Mouse (Mus musculus) lung, embryonic 15.5 days (tissue): ENCODE results near the gene Ppp1r13b. TPM values are rescaled to one million over a fixed set of nuclear protein-coding genes. Genes with fewer than 3 reads are reported as not detected.

ENCODE experiments used
- ATAC-seq: fragments of 200-750 bp; cut with Nextera tagmentation; 2 replicates; pipeline ENCODE4 v1.8.0; 2017; ENCODE audit warnings: moderate number of reproducible peaks, borderline replicate concordance; ENCODE audit not compliant: low FRiP score, low TSS enrichment; ENCODE audit errors: extremely low read depth
- H3K27ac ChIP-seq: fragments of 300-500 bp; sonication (generic); 2 replicates; pipeline ENCODE4 v1.5.1; 2015; ENCODE audit warnings: moderate library complexity, mild to moderate bottlenecking, inconsistent platforms
- H3K27me3 ChIP-seq: fragments of 300-500 bp; sonication (generic); 2 replicates; pipeline ENCODE4 v1.6.1; 2015; ENCODE audit warnings: inconsistent platforms
- H3K36me3 ChIP-seq: fragments of 300-500 bp; sonication (generic); 2 replicates; pipeline ENCODE4 v1.6.1; 2015; ENCODE audit warnings: inconsistent platforms
- H3K4me1 ChIP-seq: fragments of 300-500 bp; sonication (generic); 2 replicates; pipeline ENCODE4 v1.6.1; 2015; ENCODE audit warnings: inconsistent platforms
- H3K4me2 ChIP-seq: fragments of 300-500 bp; sonication (generic); 2 replicates; pipeline ENCODE4 v1.6.1; 2015; ENCODE audit warnings: inconsistent platforms, mild to moderate bottlenecking, moderate library complexity
- H3K4me3 ChIP-seq: fragments of 300-500 bp; sonication (generic); 2 replicates; pipeline ENCODE4 v1.5.1; 2015; ENCODE audit warnings: mild to moderate bottlenecking, inconsistent platforms
- H3K9ac ChIP-seq: fragments of 300-500 bp; sonication (generic); 2 replicates; pipeline ENCODE4 v1.6.1; 2015; ENCODE audit warnings: inconsistent platforms
- H3K9me3 ChIP-seq: fragments of 300-500 bp; sonication (generic); 2 replicates; pipeline ENCODE4 v1.6.1; 2016; ENCODE audit warnings: inconsistent platforms
- WGBS: fragments of 180-500 bp; shearing (Covaris S2); methylation state at CpG from one replicate; pipeline ENCODE4 v1.1.7; 2015; 5-methylcytosine and 5-hydroxymethylcytosine counted together
- polyA plus RNA-seq: library from polyadenylated mRNA; unstranded; fragments of >200 nt; fragmentation: Nextera tagmentation; extraction: Ambion mirVana; gene quantifications from 2 replicates; pipeline ENCODE4 v1.2.1, GENCODE M21; 2015

Gene Ppp1r13b
- polyA plus RNA-seq, 1 experiment from 2014 or later, result 25.6 TPM

DNA sequence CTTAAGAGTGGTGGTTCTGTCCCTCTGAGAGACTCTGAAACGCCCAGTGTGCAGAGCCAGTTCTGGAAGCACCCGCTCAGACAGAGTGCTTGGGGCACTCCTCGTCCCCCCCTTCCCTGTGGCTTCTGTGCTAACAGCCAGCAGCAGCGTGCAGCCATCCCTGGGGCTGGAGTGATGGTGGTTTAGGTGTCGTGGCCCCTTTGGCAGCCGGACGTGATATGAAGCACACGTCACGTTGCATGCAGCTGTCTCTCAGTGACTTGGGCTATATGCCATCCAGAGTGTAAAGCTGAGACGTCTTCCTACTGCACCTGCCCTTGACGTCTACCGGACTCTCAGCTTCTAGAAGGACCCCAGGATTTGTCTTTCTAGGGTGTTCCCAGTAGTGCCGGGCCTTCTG lies 109.4 kb downstream of the Ppp1r13b start:
- Histone ChIP-seq H3K27ac (no peak overlapping the region), H3K4me2 (no peak overlapping the region), H3K9ac (no peak overlapping the region), H3K36me3 (peaks cover 84% of the 10 kb centered on the region), H3K9me3 (no peaks in the 10 kb centered on the region), H3K4me3 (no peak overlapping the region), H3K27me3 (no peaks in the 10 kb centered on the region), H3K4me1 (no peaks in the 10 kb centered on the region)
- 89% methylated on average over 13 of the region's 13 CpGs for WGBS
- ATAC-seq, result no peak

DNA sequence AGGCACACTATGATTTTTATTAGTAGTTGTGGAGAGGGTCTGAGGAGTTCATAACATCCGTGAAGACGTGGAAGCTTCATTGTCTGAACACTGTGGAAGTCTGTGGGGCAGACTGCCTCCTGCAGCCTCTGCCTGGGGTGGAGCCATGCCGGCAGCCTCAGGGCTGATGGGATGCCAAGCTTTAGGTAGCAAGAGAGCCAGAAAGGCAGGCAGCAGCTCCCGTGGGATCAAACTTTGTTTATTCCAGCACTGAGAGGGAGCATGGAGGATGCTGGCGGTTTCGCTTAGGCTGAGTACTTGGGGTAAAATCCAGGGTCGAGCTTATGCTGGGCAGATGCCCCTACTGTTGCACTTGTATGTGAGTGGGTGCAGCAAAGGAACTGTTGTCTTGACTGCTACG lies 110.7 kb downstream of the Ppp1r13b start:
- ATAC-seq, result no peak
- peaks cover 84% of the 10 kb centered on the region for H3K36me3 ChIP-seq
- WGBS, result 86% methylated on average over 8 of the region's 8 CpGs

DNA sequence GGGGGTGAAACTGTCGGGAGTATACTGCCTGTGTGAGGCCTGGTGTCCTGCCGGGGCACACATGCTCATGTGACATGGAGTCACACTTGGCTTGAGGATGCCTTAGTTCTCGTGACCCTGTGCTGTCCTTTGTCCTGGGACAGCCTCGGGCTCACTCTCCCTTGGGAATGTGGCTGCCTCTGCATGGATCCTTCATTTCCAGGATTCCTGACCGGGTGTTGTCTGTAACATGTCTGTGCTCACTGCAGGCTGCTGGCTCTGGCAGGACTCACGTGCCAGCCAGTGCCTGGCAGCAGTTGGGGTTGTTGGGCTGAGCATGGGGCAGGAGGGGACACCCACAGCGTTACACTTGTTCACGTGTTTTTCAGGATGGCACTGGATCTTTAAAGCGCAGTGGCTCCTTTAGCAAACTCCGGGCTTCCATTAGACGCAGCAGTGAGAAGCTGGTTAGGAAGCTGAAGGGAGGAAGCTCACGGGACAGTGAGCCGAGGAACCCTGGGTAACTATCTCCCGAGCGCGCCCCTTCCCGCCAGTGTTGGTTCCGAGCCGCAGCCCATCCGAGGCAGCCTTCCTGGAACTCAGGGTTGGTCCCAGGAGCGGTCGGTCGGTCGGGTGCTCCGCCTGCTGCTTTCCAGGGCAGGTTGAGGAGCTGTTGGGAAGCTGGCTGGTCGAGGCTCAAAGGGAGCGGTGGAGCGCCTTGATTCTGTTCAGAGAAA lies 112.6 kb downstream of the Ppp1r13b start:
- H3K27me3 ChIP-seq, result no peaks in the 10 kb centered on the region
- H3K4me3 ChIP-seq, result no peak overlapping the region
- H3K4me1 ChIP-seq, result no peaks in the 10 kb centered on the region
- H3K9me3 ChIP-seq, result no peaks in the 10 kb centered on the region
- 86% methylated on average over 28 of the region's 28 CpGs for WGBS
- ATAC-seq, result no peak
- H3K36me3 ChIP-seq, result peaks cover 86% of the 10 kb centered on the region
- no peak overlapping the region for H3K9ac ChIP-seq
- no peak overlapping the region for H3K4me2 ChIP-seq
- no peak overlapping the region for H3K27ac ChIP-seq

More for the DNA sequence above, 110.7 kb downstream of the Ppp1r13b start:
- H3K27me3 ChIP-seq, result no peaks in the 10 kb centered on the region
- no peaks in the 10 kb centered on the region for H3K9me3 ChIP-seq
- H3K4me2 ChIP-seq, result no peak overlapping the region
- no peak overlapping the region for H3K9ac ChIP-seq
- H3K27ac ChIP-seq, result no peak overlapping the region
- no peaks in the 10 kb centered on the region for H3K4me1 ChIP-seq
- H3K4me3 ChIP-seq, result no peak overlapping the region

GRCm38 (mm10) chr12:111794526-111795179 lies 113.3 kb downstream of the Ppp1r13b start:
- WGBS, result 93% methylated on average over 18 of the region's 18 CpGs
- Histone ChIP-seq H3K36me3 (peaks cover 88% of the 10 kb centered on the region), H3K4me2 (no peak overlapping the region), H3K9me3 (no peaks in the 10 kb centered on the region), H3K4me1 (no peaks in the 10 kb centered on the region), H3K27me3 (no peaks in the 10 kb centered on the region), H3K27ac (no peak overlapping the region), H3K9ac (no peak overlapping the region), H3K4me3 (no peak overlapping the region)
- ATAC-seq, result no peak

GRCm38 (mm10) chr12:111794102-111794501 lies 113.8 kb downstream of the Ppp1r13b start:
- H3K9me3 ChIP-seq, result no peaks in the 10 kb centered on the region
- H3K4me2 ChIP-seq, result no peak overlapping the region
- no peaks in the 10 kb centered on the region for H3K27me3 ChIP-seq
- H3K9ac ChIP-seq, result no peak overlapping the region
- H3K4me3 ChIP-seq, result no peak overlapping the region
- H3K36me3 ChIP-seq, result peaks cover 90% of the 10 kb centered on the region
- no peaks in the 10 kb centered on the region for H3K4me1 ChIP-seq
- no peak for ATAC-seq
- WGBS, result 73% methylated on average over 22 of the region's 22 CpGs
- no peak overlapping the region for H3K27ac ChIP-seq

GRCm38 (mm10) chr12:111791474-111792104 lies 116.3 kb downstream of the Ppp1r13b start:
- H3K9me3 ChIP-seq, result no peaks in the 10 kb centered on the region
- H3K36me3 ChIP-seq, result peaks cover 94% of the 10 kb centered on the region
- no peak overlapping the region for H3K27ac ChIP-seq
- H3K4me1 ChIP-seq, result no peaks in the 10 kb centered on the region
- no peak overlapping the region for H3K4me2 ChIP-seq
- H3K9ac ChIP-seq, result no peak overlapping the region
- no peak overlapping the region for H3K4me3 ChIP-seq
- ATAC-seq, result no peak
- WGBS, result 93% methylated on average over 13 of the region's 13 CpGs
- no peaks in the 10 kb centered on the region for H3K27me3 ChIP-seq

- no peak for ATAC-seq
- Histone ChIP-seq H3K9ac (no peak overlapping the region), H3K27me3 (no peaks in the 10 kb centered on the region), H3K4me2 (no peak overlapping the region), H3K4me1 (no peaks in the 10 kb centered on the region), H3K27ac (no peak overlapping the region), H3K9me3 (no peaks in the 10 kb centered on the region), H3K4me3 (no peak overlapping the region), H3K36me3 (peaks cover 94% of the 10 kb centered on the region)
- WGBS, result 79% methylated on average over 7 of the region's 7 CpGs
These were observed 117.3 kb downstream of the Ppp1r13b start for GRCm38 (mm10) chr12:111790631-111791030.

DNA sequence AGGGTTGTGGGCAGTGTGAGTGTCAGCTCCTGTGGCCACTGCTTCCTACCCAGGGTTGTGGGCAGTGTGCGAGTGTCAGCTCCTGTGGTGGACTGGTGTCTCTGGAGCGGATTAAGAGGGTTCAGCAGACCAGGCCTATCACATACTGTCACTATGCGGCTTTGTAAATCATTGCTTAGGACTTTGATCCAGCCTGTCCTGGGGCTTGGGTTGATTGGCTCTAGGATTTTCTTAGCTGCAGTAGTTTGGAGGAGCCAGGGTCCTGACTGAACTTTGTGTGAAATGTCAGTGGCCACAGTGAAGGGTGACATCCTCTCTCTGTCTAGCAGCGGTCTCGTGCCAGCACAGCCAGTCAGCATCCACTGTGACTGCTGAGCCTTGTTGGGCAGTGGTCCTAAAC lies 117.8 kb downstream of the Ppp1r13b start:
- H3K9me3 ChIP-seq, result no peaks in the 10 kb centered on the region
- 93% methylated on average over 5 of the region's 5 CpGs for WGBS
- H3K9ac ChIP-seq, result no peak overlapping the region
- H3K4me3 ChIP-seq, result no peak overlapping the region
- H3K4me1 ChIP-seq, result no peaks in the 10 kb centered on the region
- no peak overlapping the region for H3K4me2 ChIP-seq
- no peaks in the 10 kb centered on the region for H3K27me3 ChIP-seq
- no peak overlapping the region for H3K27ac ChIP-seq
- ATAC-seq, result no peak
- H3K36me3 ChIP-seq, result peaks cover 94% of the 10 kb centered on the region

- Histone ChIP-seq H3K4me1 (no peaks in the 10 kb centered on the region), H3K4me2 (no peak overlapping the region), H3K36me3 (peaks cover 93% of the 10 kb centered on the region), H3K27me3 (no peaks in the 10 kb centered on the region), H3K4me3 (no peak overlapping the region), H3K27ac (no peak overlapping the region), H3K9ac (no peak overlapping the region), H3K9me3 (no peaks in the 10 kb centered on the region)
- 73% methylated on average over 6 of the region's 6 CpGs for WGBS
- ATAC-seq, result no peak
These were observed 120.9 kb downstream of the Ppp1r13b start for GRCm38 (mm10) chr12:111787015-111787414.

GRCm38 (mm10) chr12:111785174-111785573 lies 122.7 kb downstream of the Ppp1r13b start:
- H3K9me3 ChIP-seq, result no peaks in the 10 kb centered on the region
- H3K36me3 ChIP-seq, result peaks cover 90% of the 10 kb centered on the region
- no peaks in the 10 kb centered on the region for H3K4me1 ChIP-seq
- no peak overlapping the region for H3K27ac ChIP-seq
- H3K4me3 ChIP-seq, result no peak overlapping the region
- no peak overlapping the region for H3K9ac ChIP-seq
- ATAC-seq, result no peak; the same call in 1 of the 2 replicates
- 61% methylated on average over 15 of the region's 15 CpGs for WGBS
- H3K27me3 ChIP-seq, result no peaks in the 10 kb centered on the region
- H3K4me2 ChIP-seq, result no peak overlapping the region

GRCm38 (mm10) chr12:111779544-111779943 lies 128.4 kb downstream of the Ppp1r13b start:
- no peak overlapping the region for H3K27ac ChIP-seq
- no peaks in the 10 kb centered on the region for H3K27me3 ChIP-seq
- H3K9me3 ChIP-seq, result no peaks in the 10 kb centered on the region
- H3K4me1 ChIP-seq, result no peaks in the 10 kb centered on the region
- ATAC-seq, result no peak
- WGBS, result 94% methylated on average over 1 of the region's 1 CpGs
- no peak overlapping the region for H3K4me2 ChIP-seq
- peaks cover 88% of the 10 kb centered on the region for H3K36me3 ChIP-seq
- no peak overlapping the region for H3K9ac ChIP-seq
- H3K4me3 ChIP-seq, result no peak overlapping the region
